Mouse (Mus musculus) megakaryocyte, adult 5-6 weeks (primary cell): ENCODE data around the gene Fam166a. TPM values are rescaled to one million over a fixed set of nuclear protein-coding genes. Genes with fewer than 3 reads are reported as not detected.
"Not testable (repeated sequence)": the region's sequence is repeated elsewhere in the genome, so short reads cannot be mapped to it uniquely, and the experiment has no call there.

Source experiments
- ATAC-seq: 2 replicates; pipeline ENCODE4 v1.8.0; 2016; ENCODE audit warnings: mild to moderate bottlenecking, inconsistent platforms; ENCODE audit not compliant: poor library complexity, severe bottlenecking
- total RNA-seq, 2 experiments: library from RNA; stranded (forward) in 1 of 2; stranded (reverse) in 1 of 2; fragments of 153-499, 151-499 nt in 1 of 2; fragments of 221-1000, 200-1000 nt in 1 of 2; gene quantifications; 2 replicates each; pipeline versions ENCODE4 v1.2.3 to v1.2.4; 2015 to 2017

Fam166a gene
- total RNA-seq, 2 experiments from 2014 or later = 0.20 TPM; not detected in 1

DNA sequence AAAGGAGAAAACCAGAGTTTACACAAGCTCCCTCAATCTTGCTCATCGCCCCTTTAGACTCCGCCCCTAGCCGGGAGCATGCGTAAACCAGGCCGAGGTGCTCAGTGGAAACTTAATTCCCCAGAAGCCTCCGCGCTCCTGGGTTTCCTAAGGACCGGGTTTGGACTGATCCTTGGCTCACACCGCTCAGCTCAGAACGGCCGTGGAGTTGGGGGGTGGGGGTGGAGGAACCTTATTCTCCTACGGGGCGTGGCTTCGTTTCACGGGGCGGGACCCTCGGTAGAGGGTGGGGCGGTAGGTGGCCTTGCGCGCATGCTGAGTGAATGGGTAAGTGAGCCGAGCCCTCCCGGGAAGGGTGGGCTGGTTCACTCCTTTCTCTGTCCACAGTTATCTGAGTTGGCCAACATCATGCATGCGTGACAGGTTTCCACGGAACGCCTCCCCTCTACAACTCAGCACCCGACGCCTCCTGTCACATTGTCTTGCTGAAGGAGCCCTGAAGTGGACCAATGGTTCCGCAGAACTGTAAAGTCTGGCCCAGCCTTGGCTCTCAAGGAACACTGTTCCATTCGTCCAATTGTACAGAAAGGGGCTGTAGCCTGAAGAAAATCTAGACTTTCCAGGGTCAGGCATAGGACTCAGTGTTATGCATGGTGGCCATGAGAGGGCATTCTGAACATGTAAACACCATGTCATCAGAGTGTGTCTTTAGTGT lies 22.3 kb downstream of the Fam166a start:
- ATAC-seq = peak; percentile 51

DNA sequence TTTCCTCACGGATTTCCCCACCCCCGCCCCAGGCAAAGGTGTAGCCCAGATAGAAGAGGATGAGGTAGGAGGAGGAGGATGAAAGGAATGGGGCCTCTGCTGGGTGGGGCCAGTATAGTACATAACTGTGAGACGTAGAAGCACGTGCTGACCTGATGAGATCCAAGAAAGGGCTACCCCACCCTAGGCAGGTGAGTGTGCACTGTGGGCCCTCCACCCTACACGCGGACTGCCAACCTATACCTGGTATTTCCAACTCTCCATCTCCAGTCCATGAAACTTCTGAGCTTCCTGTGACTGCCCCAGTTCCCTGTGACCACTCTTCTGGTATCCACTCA lies 22.9 kb downstream of the Fam166a start:
- ATAC-seq = no peak

DNA sequence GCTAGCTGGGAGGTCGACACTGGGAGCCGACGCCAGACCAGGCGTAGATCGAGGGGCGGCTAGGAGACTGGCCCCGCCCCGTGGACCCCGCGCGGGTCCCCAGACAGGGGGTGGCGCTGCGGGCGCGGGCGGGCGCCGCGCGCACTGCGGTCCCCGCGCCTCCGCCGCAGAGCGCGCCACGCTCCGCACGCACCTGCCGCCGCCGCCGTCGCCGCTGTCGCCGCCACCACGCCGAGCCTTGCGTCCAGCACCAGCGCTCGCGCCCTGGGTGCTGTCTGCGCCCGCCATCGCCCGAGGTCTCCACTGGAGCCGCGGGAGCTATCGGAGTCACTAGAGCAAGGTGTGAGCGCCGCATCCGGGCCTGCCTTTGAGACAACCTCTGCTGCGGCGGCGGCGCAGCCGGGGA lies 23.6 kb downstream of the Fam166a start, which contains the start of the genes Rnf208 and Cysrt1:
Gene Rnf208 (plus strand): TSS at position 155 of the 406 bp plus-strand sequence.
Gene Cysrt1 (minus strand): TSS at position 352 of the 406 bp plus-strand sequence.
- no peak for ATAC-seq

DNA sequence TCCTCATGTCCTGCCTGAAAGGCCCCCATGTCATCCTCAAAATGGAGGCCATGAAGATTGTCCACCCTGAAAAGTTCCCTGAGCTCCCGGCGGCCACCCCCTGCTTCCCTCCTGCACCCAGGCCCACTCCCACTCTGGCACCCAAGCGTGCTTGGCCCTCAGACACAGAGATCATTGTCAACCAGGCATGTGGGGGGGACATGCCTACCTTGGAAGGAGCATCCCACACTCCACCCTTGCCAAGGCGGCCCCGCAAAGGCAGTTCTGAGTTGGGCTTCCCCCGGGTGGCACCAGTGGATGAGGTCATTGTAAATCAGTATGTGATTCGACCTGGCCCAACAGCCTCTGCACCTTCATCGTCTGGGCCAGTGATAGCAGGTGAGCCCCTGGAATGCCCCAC lies 24.8 kb downstream of the Fam166a start:
- ATAC-seq = no peak

DNA sequence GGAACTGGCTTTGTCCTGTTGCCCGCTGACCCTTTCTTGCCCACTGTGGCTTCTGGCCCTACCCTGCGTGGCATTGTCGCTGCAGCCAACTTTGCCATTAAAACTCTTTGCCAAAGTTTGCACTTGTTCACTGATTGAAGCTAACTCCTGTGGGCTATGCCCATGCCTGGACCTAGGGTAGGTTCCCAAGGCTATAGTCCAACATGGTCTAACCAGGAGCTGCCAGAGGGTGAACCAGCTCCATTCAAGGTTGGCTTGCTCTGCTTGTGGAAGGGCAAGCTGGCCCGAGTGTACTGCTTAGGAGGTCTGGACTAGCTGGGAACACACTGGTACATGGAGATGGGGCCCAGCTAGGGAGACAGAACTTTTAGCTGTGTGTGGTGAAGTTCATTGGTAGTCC lies 25.6 kb downstream of the Fam166a start:
- no peak for ATAC-seq

DNA sequence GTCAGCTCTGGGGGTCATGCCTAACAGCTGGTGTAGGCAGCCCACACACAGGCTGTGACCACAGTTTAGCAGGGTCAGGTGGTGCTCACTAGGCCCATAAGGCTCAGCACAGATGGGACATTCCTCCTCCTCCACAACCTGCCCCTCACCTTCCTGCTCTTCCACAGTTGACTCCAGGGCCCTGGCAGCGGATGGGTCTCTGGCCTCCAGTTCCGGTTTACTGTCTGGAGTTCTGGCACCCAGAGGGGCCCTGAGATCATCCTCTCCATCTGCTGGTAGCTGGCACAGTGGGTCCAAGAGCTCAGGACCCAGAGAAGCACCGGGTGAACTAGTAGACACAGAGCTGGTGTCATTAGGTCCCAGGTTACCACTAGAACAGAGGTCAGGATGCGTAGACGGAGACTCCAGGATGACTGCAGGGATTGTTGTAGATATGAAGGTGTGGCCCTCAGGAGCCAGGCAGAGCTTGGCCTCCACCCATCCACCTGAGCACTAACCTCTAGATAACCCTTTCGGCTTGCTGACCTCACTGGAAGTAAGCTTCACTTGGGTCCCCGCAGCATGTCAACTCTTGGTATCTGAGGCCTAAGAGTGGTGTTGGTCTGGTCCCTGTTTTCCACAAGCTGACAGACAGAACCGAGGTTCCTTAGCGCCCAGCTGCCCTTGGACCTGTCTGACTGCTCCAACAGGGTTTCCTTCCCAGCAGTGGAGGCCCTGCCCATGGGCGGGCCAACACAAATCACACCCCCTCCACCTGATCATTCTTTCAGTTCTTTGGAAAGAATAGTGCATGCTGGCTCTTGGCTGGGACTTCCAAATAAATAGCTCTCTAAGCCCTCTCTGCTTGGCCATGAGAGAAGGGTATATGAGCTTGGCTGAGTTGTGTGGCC lies 27.9 kb downstream of the Fam166a start, which contains the start of gene AL732309.1:
Gene AL732309.1 (minus strand): TSS at position 681 of the 890 bp plus-strand sequence.
- ATAC-seq = no peak

DNA sequence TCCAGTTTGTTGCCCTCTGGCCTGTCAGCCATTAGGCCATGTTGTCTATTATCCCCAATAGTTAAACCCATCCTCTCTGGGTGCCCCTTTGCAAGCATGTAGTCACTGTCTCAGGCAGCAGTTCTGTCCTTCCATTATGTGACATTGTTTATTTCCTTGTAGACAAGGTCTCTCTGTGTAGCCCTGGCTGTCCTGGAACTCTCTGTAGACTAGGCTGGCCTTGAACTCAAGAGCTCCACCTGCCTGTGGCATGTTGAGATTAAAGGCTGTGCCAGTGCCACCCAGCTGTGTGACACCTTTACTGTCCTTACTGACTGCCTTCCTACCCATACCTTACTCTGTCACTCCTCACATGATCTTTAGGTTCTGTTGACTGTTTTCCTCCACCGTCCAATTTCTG lies 33.8 kb downstream of the Fam166a start:
- ATAC-seq = no peak

DNA sequence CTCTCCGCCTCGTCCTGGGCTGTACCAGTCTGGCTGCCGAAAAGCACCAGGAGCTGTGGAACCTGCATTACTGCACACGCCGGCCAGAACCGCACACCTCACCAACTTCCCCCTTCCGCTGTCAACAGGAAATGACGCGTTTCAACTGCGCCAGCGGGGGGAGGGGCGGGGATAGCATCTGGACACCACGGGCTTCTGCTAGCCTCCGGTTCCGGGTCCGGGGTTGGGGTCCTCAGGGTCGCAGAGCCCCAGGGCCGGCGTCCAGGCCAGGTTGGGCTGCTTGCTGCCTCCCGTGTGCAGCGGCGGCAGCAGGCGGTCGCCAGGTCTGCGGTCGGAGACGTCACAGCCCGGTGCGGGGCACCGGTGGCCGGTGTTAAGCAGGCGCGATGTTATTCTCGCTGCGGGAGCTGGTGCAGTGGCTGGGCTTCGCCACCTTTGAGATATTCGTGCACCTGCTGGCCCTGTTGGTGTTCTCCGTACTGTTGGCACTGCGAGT lies 36.8 kb downstream of the Fam166a start, which contains the start of gene Tmem203:
Gene Tmem203 (plus strand): TSS at position 156 of the 496 bp plus-strand sequence.
- ATAC-seq = peak; percentile 97

DNA sequence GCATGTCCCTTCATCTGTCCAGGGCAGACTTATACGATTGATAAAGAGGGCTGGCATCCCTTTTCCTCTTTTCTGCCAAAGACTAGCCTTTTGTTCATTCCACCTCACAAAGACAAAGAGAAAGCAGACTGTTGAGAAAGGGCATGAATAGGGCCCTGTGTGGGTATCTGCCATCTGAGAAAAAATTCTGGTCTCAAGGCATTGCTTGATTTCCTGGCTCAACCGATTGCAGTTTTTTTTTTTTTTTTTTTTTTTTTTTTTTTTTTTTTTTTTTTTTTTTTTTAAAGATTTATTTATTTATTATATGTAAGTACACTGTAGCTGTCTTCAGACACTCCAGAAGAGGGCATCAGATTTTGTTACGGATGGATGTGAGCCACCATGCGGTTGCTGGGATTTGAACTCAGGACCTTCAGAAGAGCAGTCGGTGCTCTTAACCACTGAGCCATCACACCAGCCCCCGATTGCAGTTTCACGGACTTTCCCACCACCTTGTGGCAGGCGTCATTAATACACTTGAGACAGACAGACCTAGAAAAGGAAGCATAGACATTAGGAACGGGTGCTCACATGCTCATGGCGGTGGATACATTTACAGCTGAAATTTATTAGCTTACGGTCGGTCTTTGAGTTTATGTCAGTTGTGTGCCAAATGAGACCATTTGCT lies 38.0 kb downstream of the Fam166a start:
- ATAC-seq = not testable (repeated sequence)

DNA sequence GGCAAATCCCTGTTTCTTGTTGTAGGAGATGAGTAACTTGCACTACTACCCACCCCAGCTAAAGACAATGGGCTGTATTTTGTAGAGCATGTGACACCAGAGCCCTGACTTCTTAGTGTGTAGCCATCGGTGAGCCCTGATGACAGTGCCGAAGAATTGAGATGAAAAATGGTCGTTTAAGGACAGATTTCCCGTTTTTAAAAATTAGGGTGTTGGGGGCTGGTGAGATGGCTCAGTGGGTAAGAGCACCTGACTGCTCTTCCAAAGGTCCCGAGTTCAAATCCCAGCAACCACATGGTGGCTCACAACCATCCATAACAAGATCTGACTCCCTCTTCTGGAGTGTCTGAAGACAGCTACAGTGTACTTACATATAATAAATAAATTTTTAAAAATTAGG lies 38.7 kb downstream of the Fam166a start:
- ATAC-seq = not testable (repeated sequence)

DNA sequence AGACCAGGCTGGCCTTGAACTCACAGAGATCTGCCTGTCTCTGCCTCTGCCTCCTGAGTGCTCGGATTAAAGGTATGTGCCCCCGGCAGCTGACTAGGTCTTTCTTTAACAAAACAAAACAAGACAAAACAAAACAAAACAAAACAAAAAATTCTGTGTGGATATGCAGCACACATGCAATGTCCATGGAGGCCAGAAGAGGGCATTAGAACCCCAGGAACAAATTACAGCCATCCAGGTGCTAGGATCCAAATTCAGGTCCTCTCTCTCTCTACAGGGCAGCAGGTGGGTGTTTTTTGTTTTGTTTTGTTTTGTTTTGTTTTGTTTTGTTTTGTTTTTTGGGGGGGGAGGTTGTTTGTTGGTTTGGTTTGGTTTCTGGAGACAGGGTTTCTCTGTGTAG lies 40.3 kb downstream of the Fam166a start:
- no peak for ATAC-seq

DNA sequence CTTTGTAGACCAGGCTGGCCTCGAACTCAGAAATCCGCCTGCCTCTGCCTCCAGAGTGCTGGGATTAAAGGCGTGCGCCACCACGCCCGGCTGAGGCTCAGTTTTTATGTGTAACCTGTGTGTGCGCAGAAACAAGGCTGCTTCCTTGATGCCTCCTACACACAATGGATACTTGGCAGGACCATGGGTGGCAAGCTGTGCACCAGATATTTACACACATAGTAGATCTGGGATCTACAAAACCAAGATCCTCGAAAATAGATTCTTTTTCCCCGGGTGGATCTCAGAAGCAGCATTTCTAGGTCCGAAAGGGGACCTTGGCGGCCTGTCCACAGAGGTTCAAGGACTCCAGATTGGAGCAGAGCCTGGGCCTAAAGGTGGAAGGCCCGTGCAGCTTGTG lies 43.3 kb downstream of the Fam166a start:
- ATAC-seq = no peak

DNA sequence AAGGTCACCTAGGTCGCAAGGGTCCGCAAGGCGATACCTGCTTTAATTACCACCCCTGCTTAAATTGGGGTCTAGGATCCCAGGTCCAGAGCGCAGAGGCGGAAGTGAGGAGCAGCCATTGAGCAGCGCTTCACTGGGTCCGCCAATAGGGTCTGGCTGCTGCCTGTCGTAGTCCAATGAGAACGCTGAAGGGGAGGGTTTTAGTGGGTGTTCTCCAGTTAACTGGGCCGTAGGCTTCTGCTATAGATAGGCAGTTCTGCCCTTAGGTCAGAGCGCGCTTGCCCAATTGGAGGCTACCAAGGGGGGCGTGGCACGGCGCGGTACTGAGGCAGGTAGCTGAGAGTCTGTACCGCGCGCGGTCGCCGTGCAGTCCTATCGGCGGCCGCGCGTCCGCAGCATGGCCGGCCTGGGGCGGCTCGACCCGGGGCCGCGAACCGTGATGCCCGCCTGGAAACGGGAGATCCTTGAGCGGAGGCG lies 43.8 kb downstream of the Fam166a start, which contains the start of gene Tprn:
Gene Tprn (plus strand): TSS at position 328 of the 477 bp plus-strand sequence.
- ATAC-seq = peak; percentile 96

DNA sequence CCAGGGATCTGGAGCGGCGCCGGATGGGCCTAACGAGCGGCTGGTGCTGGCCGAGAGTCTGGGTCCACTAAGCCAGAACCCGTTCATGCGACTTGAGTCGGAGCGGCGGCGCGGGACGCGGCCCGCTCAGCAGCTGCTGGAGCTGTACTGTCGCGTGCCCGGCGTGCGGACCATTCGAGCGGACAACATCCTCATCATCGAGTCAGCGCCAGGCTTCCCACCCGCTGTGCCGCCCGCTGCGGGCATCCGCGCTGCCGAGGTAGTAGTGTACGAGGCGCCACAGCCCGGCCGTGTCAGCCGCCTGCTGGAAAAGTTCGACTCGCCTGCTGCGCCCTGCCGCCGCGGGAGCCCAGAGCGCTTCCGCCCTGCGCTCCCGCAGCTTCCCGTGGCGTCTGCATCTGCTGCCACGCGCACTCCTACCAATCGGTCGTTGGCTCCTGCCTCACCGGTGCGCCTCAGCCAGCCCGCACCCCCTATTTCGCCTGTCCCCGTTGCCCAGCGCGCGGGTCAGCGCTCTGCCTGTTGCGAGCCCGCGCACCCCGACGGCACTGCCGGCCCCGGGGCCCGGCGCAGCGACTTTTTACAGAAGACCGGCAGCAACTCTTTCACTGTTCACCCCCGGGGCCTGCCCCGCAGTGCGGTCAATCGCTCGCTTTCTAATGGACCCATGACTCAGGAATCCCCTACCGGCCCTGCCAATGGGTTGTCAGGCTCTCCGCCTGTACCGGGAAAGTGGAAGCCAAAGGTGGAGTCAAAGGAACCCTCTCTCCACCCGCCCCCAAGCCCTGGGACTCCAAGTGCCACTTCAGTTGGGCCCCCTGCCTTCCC lies 44.5 kb downstream of the Fam166a start:
- peak; percentile 14; the same call in 1 of the 2 replicates for ATAC-seq

DNA sequence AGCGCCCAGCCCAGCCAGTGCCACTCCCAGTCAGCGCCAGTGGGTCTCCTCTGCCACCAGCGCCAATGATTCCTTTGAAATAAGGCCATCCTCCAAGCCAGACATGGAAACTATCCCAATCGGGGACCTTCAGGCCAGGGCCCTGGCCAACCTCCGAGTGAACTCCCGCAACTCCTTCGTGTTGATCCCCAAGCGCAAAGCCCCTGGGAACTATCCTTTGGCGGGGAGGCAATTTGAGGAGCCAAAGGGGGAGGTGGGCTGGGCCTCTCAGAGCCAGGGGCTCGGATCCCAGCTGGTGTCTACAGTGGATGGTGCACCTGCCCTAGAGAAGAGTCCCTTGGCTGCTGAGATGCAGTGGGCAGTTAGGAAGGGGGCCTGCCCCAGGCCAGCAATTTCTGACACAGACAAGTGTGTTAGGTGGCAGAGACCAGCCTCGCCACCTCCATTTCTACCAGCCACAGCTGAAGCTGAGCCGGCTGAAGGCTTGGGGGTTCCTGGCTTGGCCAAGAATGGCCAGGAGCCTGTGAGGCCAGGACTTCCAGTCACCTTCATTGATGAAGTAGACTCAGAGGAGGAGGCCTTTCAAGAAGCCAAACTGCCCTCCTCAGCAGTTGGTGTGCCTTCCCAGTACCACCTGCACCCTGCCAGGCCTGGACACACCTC lies 45.2 kb downstream of the Fam166a start:
- ATAC-seq = no peak

DNA sequence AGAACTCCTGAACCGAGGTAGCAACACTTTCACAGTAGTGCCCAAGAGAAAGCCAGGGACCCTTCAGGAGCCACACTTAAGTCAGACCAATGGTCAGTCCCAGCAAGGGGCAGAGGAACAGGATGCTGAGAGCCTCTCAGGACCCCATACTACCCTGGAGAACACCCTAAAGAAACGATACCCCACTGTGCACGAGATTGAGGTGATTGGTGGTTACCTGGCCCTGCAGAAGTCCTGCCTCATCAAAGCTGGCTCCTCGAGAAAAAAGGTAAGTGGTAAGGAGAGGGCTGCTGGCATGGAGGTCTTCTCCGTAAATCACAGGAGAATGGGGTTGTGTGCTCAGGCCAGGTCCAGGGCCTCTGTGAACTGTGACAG lies 45.7 kb downstream of the Fam166a start:
- ATAC-seq = no peak

DNA sequence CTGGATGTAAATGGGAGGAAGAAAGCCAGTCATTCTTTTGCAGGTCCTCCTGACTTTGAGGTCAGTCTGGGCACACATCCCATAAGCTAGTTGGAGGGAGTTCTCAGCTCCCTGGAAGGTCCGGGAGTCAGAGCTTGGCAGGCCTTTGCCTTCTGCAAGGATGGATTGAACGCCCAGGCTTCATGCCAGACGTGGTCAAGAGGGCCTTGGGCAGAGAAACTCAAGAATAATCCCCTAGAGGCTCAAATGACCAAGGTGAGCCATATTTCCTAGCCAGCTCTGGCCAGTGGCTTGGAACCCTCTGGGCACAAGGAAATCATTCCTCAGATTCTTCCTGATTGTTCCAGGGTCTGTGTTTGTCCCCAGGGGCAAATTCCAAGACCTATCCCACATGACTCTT lies 46.3 kb downstream of the Fam166a start:
- ATAC-seq = no peak

DNA sequence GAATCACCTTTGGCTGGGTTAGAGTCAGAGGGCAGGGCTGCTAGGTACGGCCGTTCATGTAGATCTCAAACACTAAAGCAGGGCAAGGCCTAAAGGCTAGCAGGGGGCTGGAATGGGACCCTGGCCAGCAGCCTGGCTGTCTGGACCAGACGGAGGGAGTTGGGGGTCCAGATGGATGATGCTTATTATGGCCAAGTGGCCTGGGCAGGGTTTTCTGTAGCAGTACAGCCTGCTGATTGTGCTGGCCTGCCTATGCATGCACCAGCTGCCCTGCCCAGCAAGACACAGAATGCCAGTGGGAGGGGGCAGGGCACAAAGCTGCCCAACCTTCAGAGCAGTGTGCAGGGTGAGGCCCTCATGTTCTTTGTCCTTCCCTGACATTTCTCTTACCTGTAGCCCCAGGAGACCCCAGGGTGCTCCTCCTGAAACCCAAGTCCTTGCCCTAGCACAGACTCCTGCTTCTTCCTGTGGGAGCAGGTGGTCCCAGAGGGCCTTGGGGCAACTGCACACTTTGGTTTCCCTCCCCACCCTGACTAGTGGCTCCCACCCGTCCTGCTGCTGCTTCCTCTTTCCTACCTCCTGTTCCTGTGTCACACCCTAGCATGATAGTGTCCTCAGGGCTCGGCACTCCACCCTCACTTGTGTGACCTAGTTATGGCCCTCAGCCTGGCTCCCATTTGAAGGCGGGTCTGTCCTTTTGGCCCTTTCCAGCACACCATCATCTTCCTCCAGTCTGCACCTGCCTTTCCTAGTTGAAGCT lies 47.5 kb downstream of the Fam166a start:
- ATAC-seq = peak; percentile 52

DNA sequence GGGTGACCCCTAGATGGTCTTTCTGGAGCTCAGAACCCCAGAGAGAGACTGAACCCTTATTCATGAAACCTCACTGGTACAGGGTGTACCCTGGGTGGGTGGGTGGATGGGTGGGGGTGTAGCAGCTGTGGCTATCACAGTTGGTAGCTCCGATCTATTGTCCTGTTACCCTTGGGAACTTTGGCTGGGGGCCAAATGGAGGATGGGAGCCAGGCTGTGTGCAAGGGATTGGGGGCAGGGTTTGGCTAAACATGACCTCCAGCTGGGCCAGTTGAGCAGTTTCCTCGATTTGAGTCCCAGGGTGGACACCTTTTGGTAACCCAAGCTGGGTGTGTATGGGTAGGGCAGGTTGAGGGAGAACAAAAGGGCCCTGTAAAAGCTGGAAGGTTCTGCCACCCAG lies 48.2 kb downstream of the Fam166a start:
- no peak for ATAC-seq
